Mouse (Mus musculus): ENCODE measurements around the gene Pld1. TPM values are rescaled to one million over a fixed set of nuclear protein-coding genes. Genes with fewer than 3 reads are reported as not detected.

The Pld1 gene
- 1 to 10 TPM; 8.1 to 9.8 TPM for total RNA-seq (2021)

DNA sequence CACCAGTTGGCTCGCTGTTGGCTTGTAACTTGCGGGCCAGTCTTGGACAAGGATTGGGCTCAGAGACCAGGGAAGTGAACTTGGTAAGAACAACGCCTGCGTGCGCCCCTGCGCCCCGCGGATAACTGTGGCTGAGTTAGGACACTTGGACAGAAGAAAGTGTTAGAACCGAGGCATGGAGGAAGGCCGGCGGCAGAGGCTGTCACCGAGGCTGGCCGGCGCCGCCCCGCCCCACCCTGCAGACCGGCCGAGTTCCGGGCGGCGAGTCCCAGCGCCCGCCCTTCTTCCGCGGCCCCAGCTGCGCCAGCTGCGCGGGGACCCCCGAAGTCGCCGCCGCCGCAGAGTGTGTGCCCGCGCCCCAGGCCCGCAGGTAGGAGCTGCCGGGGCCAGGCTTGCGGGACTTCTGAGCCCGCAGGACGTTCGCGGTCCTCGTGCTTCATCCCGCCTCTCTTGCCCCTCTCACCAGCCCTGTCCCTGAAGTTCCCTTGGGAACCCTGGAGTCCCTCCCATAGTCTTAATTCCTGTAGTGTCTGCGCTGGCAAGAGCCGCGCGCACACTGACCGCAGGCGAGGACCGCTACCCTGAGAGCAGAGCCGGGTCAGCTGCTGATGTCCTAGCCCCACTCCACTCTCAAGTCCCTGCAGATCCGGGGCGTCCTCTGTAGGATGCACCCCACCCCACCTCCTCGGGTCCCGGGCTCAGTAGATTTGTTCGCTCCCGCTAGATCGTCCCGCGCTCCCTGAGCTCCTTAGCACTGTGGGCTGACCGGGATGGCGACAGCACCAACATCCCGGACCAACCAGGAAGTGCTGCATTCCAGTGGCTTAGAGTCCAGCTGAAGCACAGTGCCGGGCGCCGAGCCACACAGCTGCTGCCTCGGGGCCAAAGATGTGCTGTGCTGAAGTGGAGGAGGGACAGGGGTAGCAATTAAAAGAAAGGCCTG lies at the start of gene Pld1:
Pld1 (plus strand) TSS at position 315 of the 943 bp plus-strand sequence.
- intact Hi-C loops (cut with DNase I), result no loop called here
- DNase-seq (ENCODE audit: low spot score in 2 of 2), result peak; percentile 52 to 54

GRCm38 (mm10) chr3:27896318-27896892 lies 42.1 kb upstream of the Pld1 start, which contains the start of gene Tmem212:
TSS of gene Tmem212 (minus strand) at chr3:27896368.
- no peak for DNase-seq (ENCODE audit: low spot score in 2 of 2)

DNA sequence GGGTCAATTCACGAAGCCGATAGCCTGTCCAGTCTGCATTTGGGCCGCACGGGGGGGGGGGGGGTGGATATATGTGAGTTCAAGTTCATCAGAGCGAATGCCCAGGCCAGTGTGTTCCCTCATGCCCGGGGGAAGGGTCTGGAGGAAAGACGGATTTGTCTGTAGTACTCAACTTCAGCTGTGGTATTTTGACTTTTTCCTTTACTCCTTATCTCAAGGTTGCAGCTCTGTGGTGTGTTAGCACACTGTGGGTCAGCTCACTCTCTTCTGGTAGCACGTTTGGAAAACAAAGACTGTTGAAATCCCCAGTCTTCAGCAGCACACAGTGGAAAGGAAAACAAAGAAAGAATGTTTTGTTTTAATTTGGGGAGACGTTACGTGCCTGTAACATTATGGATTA lies 40.3 kb upstream of the Pld1 start:
- DNase-seq (ENCODE audit: low spot score in 2 of 2), result no peak
- intact Hi-C loops (cut with DNase I), result no loop called here

More at GRCm38 (mm10) chr3:27896318-27896892, 42.1 kb upstream of the Pld1 start, which contains the start of gene Tmem212:
- intact Hi-C loops (cut with DNase I), result no loop called here

DNA sequence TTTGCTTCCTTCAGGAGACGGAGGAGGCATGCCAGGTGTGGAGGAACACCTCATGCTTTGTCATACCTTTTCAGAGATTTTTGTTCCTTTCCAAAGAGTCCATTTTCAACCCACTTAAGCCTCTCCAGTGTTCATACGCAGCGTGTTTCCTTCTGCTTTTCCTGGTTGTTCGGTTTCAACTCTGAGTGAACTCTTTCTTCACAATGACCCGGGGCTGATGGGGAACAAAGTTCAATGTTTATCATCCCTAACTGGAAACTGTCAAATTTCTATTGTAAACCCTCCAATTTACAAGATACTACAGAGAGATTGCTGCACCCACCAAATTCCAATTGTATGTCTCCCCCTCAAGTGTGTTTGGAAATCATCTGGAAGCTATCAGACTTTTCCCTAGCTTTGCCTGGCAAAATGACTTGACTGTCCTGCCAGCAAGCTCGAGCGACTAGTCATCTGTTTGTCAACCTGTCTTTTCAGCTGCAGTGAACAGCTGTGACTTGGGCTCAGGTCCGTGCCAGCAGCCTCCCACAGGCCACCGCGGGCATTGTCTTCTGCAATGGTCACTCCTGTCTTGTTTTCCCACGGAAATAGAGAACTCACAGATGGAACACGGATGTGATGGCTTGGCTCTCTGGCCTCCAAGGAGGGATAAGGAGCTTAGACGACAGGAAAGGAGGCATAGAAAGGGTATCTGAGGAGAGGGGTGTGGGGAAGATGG lies 39.3 kb upstream of the Pld1 start:
- intact Hi-C loops (cut with DNase I), result no loop called here
- DNase-seq (ENCODE audit: low spot score in 2 of 2), result no peak

DNA sequence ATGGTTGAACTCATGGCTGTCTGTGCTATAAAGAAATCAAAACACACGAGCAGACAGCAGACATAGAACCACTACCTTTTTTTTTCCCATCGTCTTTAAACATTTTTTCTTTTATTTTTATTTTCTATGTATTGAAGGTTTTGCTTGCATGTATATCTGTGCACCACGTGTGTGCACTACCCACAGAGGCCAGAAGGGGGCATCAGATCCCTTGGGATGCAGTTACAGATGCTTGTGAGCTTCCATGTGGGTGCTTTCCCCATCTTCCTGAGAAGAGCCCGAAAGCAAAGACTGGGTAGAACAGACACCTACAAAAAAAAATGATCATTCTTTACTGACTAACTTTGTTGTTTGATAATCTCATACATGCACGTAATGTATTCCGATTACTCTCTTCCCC lies 36.6 kb upstream of the Pld1 start:
- DNase-seq (ENCODE audit: low spot score in 2 of 2), result no peak
- intact Hi-C loops (cut with DNase I), result no loop called here

DNA sequence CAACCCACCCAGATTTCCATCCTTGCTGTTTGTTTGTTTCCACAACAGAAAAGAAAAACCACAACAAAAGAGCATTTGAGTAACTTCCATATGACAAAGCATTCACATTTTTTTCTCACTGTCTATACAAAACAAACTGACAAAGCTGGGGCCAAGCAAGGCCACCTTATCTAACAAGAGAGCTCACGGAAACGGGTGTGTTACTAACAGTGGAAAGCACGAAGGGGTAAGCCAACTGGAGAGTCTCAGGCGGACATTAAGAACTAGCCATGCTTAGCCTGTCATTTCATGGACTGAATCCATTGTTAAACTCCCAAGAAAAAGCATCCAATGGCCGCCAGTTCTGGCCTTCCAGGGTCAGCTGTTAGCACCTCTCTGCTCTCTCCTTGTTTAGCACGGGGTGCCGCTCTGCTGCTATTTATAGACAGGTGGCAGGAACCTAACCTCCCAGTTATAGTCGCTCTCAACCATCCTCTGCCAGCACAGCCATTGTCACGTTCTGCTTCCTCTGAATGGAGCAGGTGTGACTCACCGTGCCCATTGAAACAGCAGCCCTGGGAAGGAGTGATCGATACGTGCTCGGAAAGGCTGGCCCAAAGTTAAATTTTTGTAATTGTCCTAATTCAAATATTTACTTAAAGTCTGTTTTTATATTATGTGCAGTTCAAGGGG lies 33.7 kb upstream of the Pld1 start:
- intact Hi-C loops (cut with DNase I), result no loop called here
- no peak for DNase-seq (ENCODE audit: low spot score in 2 of 2)

DNA sequence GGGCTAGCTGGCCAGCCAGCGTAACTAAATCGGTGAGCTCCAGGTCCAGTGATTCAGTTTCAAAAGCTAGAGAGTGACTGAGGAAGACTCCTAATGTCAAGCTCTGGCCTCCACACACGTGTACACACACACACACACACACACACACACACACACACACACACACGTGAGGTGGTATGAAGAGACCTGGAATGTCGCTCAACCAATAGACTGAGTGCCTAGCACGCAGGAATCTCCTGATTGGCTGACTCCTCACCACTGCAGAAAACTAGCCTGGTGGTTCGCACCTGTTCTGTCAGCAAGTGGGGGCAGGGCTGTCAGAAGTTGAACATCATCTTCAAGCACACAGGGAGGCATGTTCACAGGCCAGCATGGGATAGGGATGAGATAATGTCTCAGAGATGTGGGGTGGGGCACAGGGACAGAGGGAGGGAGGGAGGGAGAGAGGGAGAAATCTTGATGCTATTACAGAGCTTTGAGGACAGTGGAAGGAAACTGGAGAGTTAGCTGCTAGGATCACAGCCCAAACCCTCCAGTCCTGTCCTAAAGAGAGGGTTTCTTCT lies 31.8 kb upstream of the Pld1 start:
- intact Hi-C loops (cut with DNase I), result no loop called here
- DNase-seq (ENCODE audit: low spot score in 2 of 2), result no peak

- no peak for DNase-seq (ENCODE audit: low spot score in 2 of 2)
- intact Hi-C loops (cut with DNase I), result no loop called here
These were observed 31.2 kb upstream of the Pld1 start for GRCm38 (mm10) chr3:27907301-27907700.

- no peak for DNase-seq (ENCODE audit: low spot score in 2 of 2)
- intact Hi-C loops (cut with DNase I), result no loop called here
These were observed 30.2 kb upstream of the Pld1 start for GRCm38 (mm10) chr3:27908316-27908715.

DNA sequence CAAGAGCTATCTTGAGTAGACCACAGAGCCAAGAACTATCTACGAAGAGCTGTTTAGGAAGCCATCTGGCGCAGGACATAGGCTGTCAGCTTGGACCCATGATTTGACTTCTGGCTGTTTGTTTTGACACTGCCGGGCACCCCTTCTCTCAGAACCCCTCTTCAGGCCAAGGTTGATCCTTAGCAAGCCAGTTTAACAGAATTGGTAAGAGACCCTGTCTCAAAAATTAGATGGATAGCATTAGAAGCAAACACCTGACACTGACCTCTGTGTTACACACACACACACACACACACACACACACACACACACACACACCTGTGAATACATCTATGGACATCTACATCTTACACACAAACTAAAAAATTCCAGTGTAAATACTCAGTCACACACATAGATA lies 29.5 kb upstream of the Pld1 start:
- intact Hi-C loops (cut with DNase I), result no loop called here
- DNase-seq (ENCODE audit: low spot score in 2 of 2), result no peak

DNA sequence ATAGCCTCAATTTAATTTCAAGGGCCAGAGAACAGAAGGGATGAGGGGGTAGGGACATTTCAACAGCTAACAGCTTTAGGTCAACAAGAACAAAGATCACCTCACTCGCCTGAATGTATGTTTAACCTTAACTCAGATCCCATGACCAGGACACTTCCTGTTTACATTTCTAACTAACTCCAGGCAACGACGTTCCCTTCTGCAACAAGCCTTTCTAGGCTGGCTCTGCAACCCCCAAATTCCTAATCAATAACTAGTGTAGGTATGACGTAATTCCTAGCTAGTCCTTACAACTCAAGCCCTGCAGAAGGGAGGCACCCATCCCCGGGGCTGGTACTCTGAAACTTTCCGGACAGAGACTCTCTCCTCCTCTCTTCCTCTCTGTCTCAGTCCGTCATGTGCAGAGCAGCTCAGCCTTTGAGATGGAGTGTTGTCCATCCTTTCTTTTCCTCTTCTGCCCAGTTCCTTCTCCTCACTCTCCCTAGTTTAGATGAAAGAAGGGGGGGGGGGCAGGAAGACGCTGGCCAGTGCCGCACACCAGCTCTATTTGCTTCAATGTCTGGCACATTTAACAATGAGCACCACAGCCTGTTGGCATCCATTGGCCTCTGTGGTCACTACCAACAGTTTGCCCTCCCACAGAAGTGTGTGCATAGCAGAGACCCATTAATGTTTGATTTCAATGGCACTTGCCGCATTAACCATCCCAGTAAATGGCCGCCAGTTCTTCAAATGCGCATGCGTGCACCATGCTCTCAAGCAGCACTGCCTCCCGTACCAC lies 19.6 kb upstream of the Pld1 start:
- DNase-seq (ENCODE audit: low spot score in 2 of 2), result no peak
- intact Hi-C loops (cut with DNase I), result no loop called here

- DNase-seq (ENCODE audit: low spot score in 2 of 2), result no peak
- intact Hi-C loops (cut with DNase I), result no loop called here
These were observed 17.1 kb upstream of the Pld1 start for GRCm38 (mm10) chr3:27921268-27922020.

DNA sequence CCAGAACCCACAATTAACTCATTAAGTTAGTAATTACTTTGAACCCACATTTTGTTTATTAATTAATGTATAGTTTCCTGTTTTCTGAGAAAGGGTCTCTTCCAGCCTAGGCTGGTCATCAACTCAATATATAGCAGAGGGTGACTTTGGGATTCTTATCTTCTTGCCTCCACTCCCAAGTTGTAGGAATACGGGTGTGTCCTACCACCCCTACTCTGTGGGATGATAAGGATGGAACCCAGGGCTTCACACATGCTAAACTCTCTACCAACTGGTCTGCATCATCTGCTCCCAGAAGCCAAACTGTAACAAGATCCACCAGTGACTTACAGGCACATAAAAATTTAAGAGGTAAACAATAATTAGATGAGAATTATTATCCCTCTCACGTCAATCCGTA lies 14.5 kb upstream of the Pld1 start:
- intact Hi-C loops (cut with DNase I), result no loop called here

GRCm38 (mm10) chr3:27929219-27929618 lies 9.3 kb upstream of the Pld1 start:
- intact Hi-C loops (cut with DNase I), result no loop called here
- DNase-seq (ENCODE audit: low spot score in 2 of 2), result peak in 1 of 2 experiments; percentile 74

More for the DNA sequence above, 14.5 kb upstream of the Pld1 start:
- DNase-seq (ENCODE audit: low spot score in 2 of 2), result no peak

DNA sequence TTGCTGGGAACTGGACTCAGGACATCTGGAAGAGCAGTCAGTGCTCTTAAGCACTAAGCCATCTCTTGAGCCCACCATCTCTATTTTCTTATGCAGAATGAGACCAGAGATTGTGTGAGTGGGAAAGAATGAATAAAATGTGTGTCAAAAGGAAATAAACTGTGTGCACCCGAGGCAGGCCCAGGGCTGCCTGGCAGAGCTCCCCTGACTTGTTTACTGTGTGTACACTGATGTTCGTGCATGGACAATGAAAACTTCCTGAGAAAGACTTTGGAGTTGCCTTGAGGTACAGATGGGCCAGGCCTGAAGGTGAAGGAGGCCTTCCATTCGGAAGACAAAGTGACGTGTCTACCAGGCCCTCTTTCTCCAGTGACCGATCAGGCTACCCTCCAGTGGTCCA lies 6.1 kb upstream of the Pld1 start:
- intact Hi-C loops (cut with DNase I), result no loop called here
- no peak for DNase-seq (ENCODE audit: low spot score in 2 of 2)

GRCm38 (mm10) chr3:27935644-27936043 lies 2.9 kb upstream of the Pld1 start:
- DNase-seq (ENCODE audit: low spot score in 2 of 2), result no peak
- intact Hi-C loops (cut with DNase I), result no loop called here

GRCm38 (mm10) chr3:27936731-27937130 lies 1.8 kb upstream of the Pld1 start:
- DNase-seq (ENCODE audit: low spot score in 2 of 2), result no peak
- intact Hi-C loops (cut with DNase I), result no loop called here

All from left cerebral cortex, postnatal 25 days (tissue).